Mouse (Mus musculus) stomach, postnatal 0 days (tissue): Measurements from ENCODE around the gene Olfr1427. TPM values are rescaled to one million over a fixed set of nuclear protein-coding genes. Genes with fewer than 3 reads are reported as not detected.
"Not testable (repeated sequence)": the region's sequence is repeated elsewhere in the genome, so short reads cannot be mapped to it uniquely, and the experiment has no call there.

ENCODE experiments used
- ATAC-seq: fragments of 200-750 bp; cut with Nextera tagmentation; 2 replicates; pipeline ENCODE4 v1.8.0; 2017; ENCODE audit not compliant: low FRiP score, low TSS enrichment
- DNase-seq: peaks from one replicate; pipeline ENCODE4 v3.0.0-alpha.2; 2016; ENCODE audit warnings: low spot score
- H3K27ac ChIP-seq: fragments of 300-500 bp; sonication (generic); replicated peaks from 2 replicates; pipeline ENCODE4 v1.5.1; 2014; ENCODE audit warnings: mild to moderate bottlenecking, control low read depth
- H3K27me3 ChIP-seq: fragments of 300-500 bp; sonication (generic); 2 replicates; pipeline ENCODE4 v1.6.1; 2014; ENCODE audit warnings: low read length; ENCODE audit not compliant: control insufficient read depth, insufficient read depth
- H3K36me3 ChIP-seq: fragments of 300-500 bp; sonication (generic); 2 replicates; pipeline ENCODE4 v1.6.1; 2014; ENCODE audit warnings: low read length, mixed read lengths; ENCODE audit not compliant: control insufficient read depth, insufficient read depth
- H3K4me1 ChIP-seq: fragments of 300-500 bp; sonication (generic); replicated peaks from 2 replicates; pipeline ENCODE4 v1.6.1; 2014; ENCODE audit warnings: antibody characterized with exemption; ENCODE audit not compliant: control insufficient read depth, insufficient read depth
- H3K4me2 ChIP-seq: fragments of 300-500 bp; sonication (generic); replicated peaks from 2 replicates; pipeline ENCODE4 v1.6.1; 2014; ENCODE audit warnings: low read depth, mild to moderate bottlenecking, control low read depth, moderate library complexity
- H3K4me3 ChIP-seq: fragments of 300-500 bp; sonication (generic); 2 replicates; pipeline ENCODE4 v1.5.1; 2014; ENCODE audit warnings: low read depth, low read length, control low read depth
- H3K9ac ChIP-seq: fragments of 300-500 bp; sonication (generic); 2 replicates; pipeline ENCODE4 v1.6.1; 2014; ENCODE audit warnings: mild to moderate bottlenecking, low read length, control low read depth, mixed read lengths
- H3K9me3 ChIP-seq: fragments of 300-500 bp; sonication (generic); 2 replicates; pipeline ENCODE4 v1.6.1; 2016; ENCODE audit warnings: low read length; ENCODE audit not compliant: control insufficient read depth
- CTCF ChIP-seq: IDR thresholded peaks from 2 replicates; pipeline ENCODE4 v1.5.1; 2016; ENCODE audit warnings: antibody characterized with exemption, low read depth, mild to moderate bottlenecking, moderate library complexity
- EP300 ChIP-seq: optimal IDR thresholded peaks from 2 replicates; pipeline ENCODE3; 2016; ENCODE audit warnings: antibody characterized with exemption
- WGBS: fragments of 180-500 bp; shearing (Covaris S2); extraction: QIAGEN DNeasy Blood & Tissue Kit; methylation state at CpG from one replicate; pipeline ENCODE4 v1.1.7; 2014; 5-methylcytosine and 5-hydroxymethylcytosine counted together
- polyA plus RNA-seq: library from polyadenylated mRNA; unstranded; fragments of >200 nt; fragmentation: Nextera tagmentation; extraction: Ambion mirVana; gene quantifications from 2 replicates; pipeline ENCODE4 v1.2.1, GENCODE M21; 2015

Gene Olfr1427
- polyA plus RNA-seq, 1 experiment from 2014 or later, result not detected

- 79% methylated on average over 1 of the region's 1 CpGs for WGBS
- no peak for TF ChIP-seq EP300
- TF ChIP-seq CTCF, result no peak
- Histone ChIP-seq H3K4me2 (no peak within 1 kb of the TSS), H3K36me3 (no peaks in the 10 kb centered on the region), H3K27ac (no peak within 1 kb of the TSS), H3K27me3 (no peaks in the 10 kb centered on the region), H3K9me3 (no peaks in the 10 kb centered on the region), H3K4me1 (no peaks in the 10 kb centered on the region), H3K9ac (no peak within 1 kb of the TSS), H3K4me3 (no peak within 1 kb of the TSS)
- ATAC-seq, result no peak
- no peak for DNase-seq
Observed at GRCm38 (mm10) chr19:12115797-12116196, 12.7 kb upstream of the Olfr1427 start, which contains the start of gene Olfr1428. Olfr1428 (minus strand) TSS chr19:12115897.

GRCm38 (mm10) chr19:12113807-12114206, 10.7 kb upstream of the Olfr1427 start:
- no peak overlapping the region for H3K4me3 ChIP-seq
- no peak overlapping the region for H3K4me2 ChIP-seq
- H3K36me3 ChIP-seq, result no peaks in the 10 kb centered on the region
- H3K9ac ChIP-seq, result no peak overlapping the region
- TF ChIP-seq CTCF, result no peak
- no peak for TF ChIP-seq EP300
- DNase-seq, result no peak
- no peaks in the 10 kb centered on the region for H3K27me3 ChIP-seq
- H3K9me3 ChIP-seq, result no peaks in the 10 kb centered on the region
- no peaks in the 10 kb centered on the region for H3K4me1 ChIP-seq
- no peak for ATAC-seq
- WGBS, result 28% methylated on average over 1 of the region's 1 CpGs
- no peak overlapping the region for H3K27ac ChIP-seq

- Histone ChIP-seq H3K4me1 (no peaks in the 10 kb centered on the region), H3K4me3 (no peak overlapping the region), H3K27ac (no peak overlapping the region), H3K9me3 (no peaks in the 10 kb centered on the region), H3K4me2 (no peak overlapping the region), H3K9ac (no peak overlapping the region), H3K36me3 (no peaks in the 10 kb centered on the region), H3K27me3 (no peaks in the 10 kb centered on the region)
- DNase-seq (no peak), ATAC-seq (no peak)
- 67% methylated on average over 1 of the region's 1 CpGs for WGBS
- TF ChIP-seq CTCF, result no peak
- no peak for TF ChIP-seq EP300
Observed at GRCm38 (mm10) chr19:12104541-12104940, 1.4 kb upstream of the Olfr1427 start.

- H3K27me3 ChIP-seq, result no peaks in the 10 kb centered on the region
- no peak within 1 kb of the TSS for H3K27ac ChIP-seq
- no peaks in the 10 kb centered on the region for H3K9me3 ChIP-seq
- 69% methylated on average over 1 of the region's 1 CpGs for WGBS
- ATAC-seq, result no peak
- H3K4me3 ChIP-seq, result no peak within 1 kb of the TSS
- no peak for DNase-seq
- TF ChIP-seq CTCF (no peak), EP300 (no peak)
- H3K4me1 ChIP-seq, result no peaks in the 10 kb centered on the region
- H3K36me3 ChIP-seq, result no peaks in the 10 kb centered on the region
- H3K4me2 ChIP-seq, result no peak within 1 kb of the TSS
- no peak within 1 kb of the TSS for H3K9ac ChIP-seq
Observed at GRCm38 (mm10) chr19:12091913-12092312, 11.2 kb downstream of the Olfr1427 start, which contains the start of gene Olfr1426. Olfr1426 (minus strand) TSS chr19:12092013.

- not testable (repeated sequence) for H3K36me3 ChIP-seq, DNase-seq, ATAC-seq, H3K9ac ChIP-seq, H3K4me2 ChIP-seq, H3K4me3 ChIP-seq, H3K27me3 ChIP-seq, H3K9me3 ChIP-seq, H3K27ac ChIP-seq, H3K4me1 ChIP-seq
- 75% methylated on average over 4 of the region's 4 CpGs for WGBS
Observed at GRCm38 (mm10) chr19:12077631-12078030, 25.5 kb downstream of the Olfr1427 start, which contains the start of gene Olfr1425. Olfr1425 (minus strand) TSS chr19:12077731.

GRCm38 (mm10) chr19:12069546-12069945, 33.6 kb downstream of the Olfr1427 start:
- H3K27ac ChIP-seq, ATAC-seq: not testable (repeated sequence)
- WGBS, result 65% methylated on average over 1 of the region's 1 CpGs

GRCm38 (mm10) chr19:12067806-12068205, 35.3 kb downstream of the Olfr1427 start:
- H3K4me1 ChIP-seq, H3K27me3 ChIP-seq, ATAC-seq, H3K9me3 ChIP-seq, DNase-seq, H3K36me3 ChIP-seq, H3K4me3 ChIP-seq, H3K27ac ChIP-seq, H3K9ac ChIP-seq, H3K4me2 ChIP-seq: not testable (repeated sequence)
- WGBS, result 67% methylated on average over 1 of the region's 1 CpGs

More at GRCm38 (mm10) chr19:12069546-12069945, 33.6 kb downstream of the Olfr1427 start:
- H3K9ac ChIP-seq, DNase-seq, H3K4me1 ChIP-seq, H3K4me2 ChIP-seq, H3K36me3 ChIP-seq, H3K9me3 ChIP-seq, H3K4me3 ChIP-seq, H3K27me3 ChIP-seq: not testable (repeated sequence)

GRCm38 (mm10) chr19:12062582-12062981, 40.6 kb downstream of the Olfr1427 start, which contains the start of gene Olfr1424:
Olfr1424 (minus strand) TSS chr19:12062682.
- not testable (repeated sequence) for H3K36me3 ChIP-seq, H3K4me1 ChIP-seq, H3K4me2 ChIP-seq, H3K27me3 ChIP-seq, ATAC-seq, DNase-seq, H3K9ac ChIP-seq, H3K9me3 ChIP-seq, H3K4me3 ChIP-seq, H3K27ac ChIP-seq
- WGBS, result 82% methylated on average over 1 of the region's 1 CpGs
